Mouse (Mus musculus): ENCODE results near the gene Gse1.

- TF ChIP-seq CTCF (IDR thresholded peaks at IDR 0.05; ENCODE audit: borderline replicate concordance, extremely low read depth, insufficient read depth, insufficient read length), result no peak
- TF ChIP-seq POLR2A (IDR thresholded peaks at IDR 0.05; ENCODE audit: borderline replicate concordance, extremely low read depth, insufficient read depth, insufficient read length, poor library complexity, severe bottlenecking), result no peak
Measured at GRCm38 (mm10) chr8:120413626-120413988, 185.4 kb downstream of the Gse1 start.

Data from brain, embryonic 14.5 days (tissue).